Mouse (Mus musculus) adrenal gland, postnatal 0 days (tissue): ENCODE data around the gene Gm7980. TPM values are rescaled to one million over a fixed set of nuclear protein-coding genes. Genes with fewer than 3 reads are reported as not detected.

ENCODE experiments used
- polyA plus RNA-seq: library from polyadenylated mRNA; unstranded; fragments of >200 nt; fragmentation: Nextera tagmentation; extraction: Ambion mirVana; gene quantifications from 2 replicates; pipeline ENCODE4 v1.2.1, GENCODE M21; 2015

Gm7980 gene
- not detected in 2 replicates for polyA plus RNA-seq

GRCm38 (mm10) chr14:41907190-41907589 is at the start of gene Gm7980:
Gm7980 (minus strand) TSS chr14:41907290.

GRCm38 (mm10) chr14:41943695-41944094 is 36.6 kb upstream of the Gm7980 start, which contains the start of gene 1700024B05Rik:
1700024B05Rik (plus strand) TSS chr14:41943995.

GRCm38 (mm10) chr14:41924649-41925048 is 17.6 kb upstream of the Gm7980 start, which contains the start of gene 1700049E17Rik1:
1700049E17Rik1 (plus strand) TSS chr14:41924949.

Other genes with a start within 250 kb of the Gm7980 start
- not detected in 2 replicates for gene Gm8068, start 205.4 kb downstream of the Gm7980 start, polyA plus RNA-seq
- gene Gm7929, start 156.7 kb downstream of the Gm7980 start, polyA plus RNA-seq = not detected in 2 replicates
- not detected in 2 replicates for gene Gm47189, start 134.8 kb downstream of the Gm7980 start, polyA plus RNA-seq
- gene 1700049E17Rik1, start 17.7 kb upstream of the Gm7980 start, polyA plus RNA-seq = not detected in 2 replicates
- gene 1700024B05Rik, start 36.7 kb upstream of the Gm7980 start, polyA plus RNA-seq = not detected in 2 replicates
- gene Gm6401, start 60.6 kb upstream of the Gm7980 start, polyA plus RNA-seq = not detected in 2 replicates
- gene Gm3543, start 76.0 kb upstream of the Gm7980 start, polyA plus RNA-seq = not detected in 2 replicates
- gene Gm7951, start 210.1 kb upstream of the Gm7980 start, polyA plus RNA-seq = not detected in 2 replicates